Mouse (Mus musculus) erythroblast, embryonic 14.5 days (primary cell): ENCODE measurements around the gene Dnajc10.

ENCODE experiments used
- GATA1 ChIP-seq: IDR thresholded peaks from 2 replicates; pipeline ENCODE4 v1.6.1; 2012; ENCODE audit warnings: low read length, inconsistent platforms, mixed read lengths
- TAL1 ChIP-seq: IDR thresholded peaks from 3 replicates; pipeline ENCODE4 v1.6.1; 2012; ENCODE audit warnings: low read length, inconsistent platforms, mixed read lengths

- TF ChIP-seq GATA1 (no peak), TAL1 (no peak; the same call in 2 of the 3 replicates)
Measured at GRCm38 (mm10) chr2:80398595-80399099, 83.4 kb downstream of the Dnajc10 start.
